Mouse (Mus musculus) frontal cortex, postnatal 36 days (tissue): ENCODE measurements around the gene Pak7.
"Not testable (repeated sequence)": the region's sequence is repeated elsewhere in the genome, so short reads cannot be mapped to it uniquely, and the experiment has no call there.

ENCODE experiments used
- DNase-seq, 2 experiments: peaks; one replicate each; pipeline ENCODE4 v3.0.0; 2022; ENCODE audit warnings: low spot score in 2 of 2

The Pak7 gene

DNA sequence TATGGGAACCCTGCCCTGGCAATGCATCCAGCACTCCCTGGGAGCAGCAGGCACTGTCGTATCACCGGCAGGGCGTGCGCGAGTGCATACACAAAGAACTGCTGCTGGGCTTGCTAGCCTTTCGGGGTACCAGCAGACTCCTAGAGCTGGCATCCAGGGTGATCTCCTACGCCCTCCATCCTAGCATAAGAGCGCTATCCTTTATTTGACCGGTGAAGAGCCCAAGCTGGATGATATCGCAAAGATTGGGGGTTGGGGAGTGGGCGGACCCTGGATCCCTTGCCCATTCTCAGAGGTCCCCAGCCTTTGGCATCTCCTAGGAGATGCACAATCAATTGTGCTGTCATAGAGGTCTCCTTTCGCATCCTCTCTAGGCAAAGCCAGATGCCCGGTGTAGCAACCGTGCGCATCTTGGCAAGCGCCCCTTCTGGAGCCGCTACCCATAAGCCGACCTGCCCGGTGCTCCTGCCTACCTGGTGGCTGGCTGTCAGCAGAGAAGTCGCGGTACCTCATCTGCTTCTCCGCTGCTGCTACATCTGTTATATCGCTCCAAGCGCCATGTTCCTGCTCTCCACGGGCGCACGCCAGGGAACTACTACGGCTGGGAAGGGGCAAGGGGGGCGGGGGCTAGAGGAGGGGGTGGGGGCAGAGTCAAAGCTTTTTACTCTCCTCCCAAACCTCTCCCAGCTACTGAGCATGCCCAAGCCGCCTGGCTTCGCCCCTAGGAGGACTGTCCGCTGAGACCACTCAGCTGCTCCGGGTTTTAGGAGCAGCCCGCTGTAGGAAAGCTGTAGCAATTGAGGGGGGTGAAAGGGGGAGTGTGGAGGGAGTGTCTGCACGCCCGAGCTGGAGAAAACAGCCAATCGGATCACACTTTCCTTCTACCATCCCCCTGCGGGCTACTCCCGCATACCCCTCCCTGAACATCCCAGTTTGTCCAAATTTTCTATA, at the start of gene Pak7:
Pak7 (minus strand) TSS at position 787 of the 951 bp plus-strand sequence.
- DNase-seq = peak; percentile 74 to 81

DNA sequence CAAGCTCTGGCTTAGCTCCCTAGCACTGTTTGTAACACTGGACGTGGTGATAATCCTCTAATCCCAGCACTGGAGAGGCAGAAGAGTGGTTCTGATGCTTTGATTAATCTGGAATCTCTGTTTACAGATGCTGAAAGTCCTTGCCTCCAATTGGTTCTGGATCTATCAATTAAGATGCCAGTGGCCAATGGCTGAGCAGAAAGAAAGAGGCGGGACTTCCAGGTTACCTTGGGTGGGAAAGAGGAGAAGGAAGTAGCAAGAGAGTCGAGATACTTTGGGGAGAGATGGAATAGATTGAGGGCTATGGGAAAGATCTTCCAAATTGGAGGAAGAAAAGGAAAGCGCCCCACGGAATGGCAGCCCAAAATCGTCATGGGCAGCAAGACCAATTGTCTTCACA, 37.8 kb upstream of the Pak7 start:
- no peak for DNase-seq

DNA sequence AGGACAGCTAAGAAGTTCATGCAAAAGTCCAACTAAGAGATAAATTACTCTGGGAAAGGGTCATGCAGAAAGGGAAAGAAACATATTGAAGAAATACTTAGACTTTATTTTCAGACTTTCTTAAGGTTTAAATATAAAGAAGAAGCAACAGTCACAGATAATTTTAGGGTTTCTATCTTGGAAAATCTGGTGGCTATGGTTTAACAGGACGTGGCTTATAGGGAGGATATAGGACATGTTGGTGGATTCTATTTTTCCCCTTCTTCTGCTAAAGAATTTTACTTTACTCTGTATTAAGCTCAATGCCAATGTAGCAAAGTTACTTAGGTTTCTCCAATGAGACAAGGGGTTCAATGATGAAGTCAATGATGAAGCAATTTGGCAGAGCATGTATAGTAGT, 31.8 kb upstream of the Pak7 start:
- peak in 1 of 2 experiments; percentile 28 for DNase-seq

DNA sequence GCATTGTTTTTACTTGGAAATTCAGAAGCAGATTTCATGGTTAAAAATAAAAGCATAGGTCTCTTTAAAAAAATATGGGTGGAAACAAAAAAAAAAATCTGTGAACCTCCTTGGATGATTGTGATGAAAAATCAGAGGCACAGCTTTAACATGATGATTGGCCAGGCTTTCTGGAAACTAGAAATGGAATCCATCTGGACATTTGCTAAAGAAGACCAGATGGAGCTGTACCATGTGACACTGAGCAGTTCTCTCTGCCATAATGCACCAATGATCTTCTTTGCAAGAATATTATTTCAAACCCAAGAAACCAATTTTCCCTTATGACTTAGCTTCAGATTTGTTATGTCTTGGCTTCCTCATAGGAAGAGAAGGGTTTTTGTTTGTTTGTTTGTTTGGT, 28.6 kb upstream of the Pak7 start:
- peak; percentile 15 to 78 for DNase-seq

DNA sequence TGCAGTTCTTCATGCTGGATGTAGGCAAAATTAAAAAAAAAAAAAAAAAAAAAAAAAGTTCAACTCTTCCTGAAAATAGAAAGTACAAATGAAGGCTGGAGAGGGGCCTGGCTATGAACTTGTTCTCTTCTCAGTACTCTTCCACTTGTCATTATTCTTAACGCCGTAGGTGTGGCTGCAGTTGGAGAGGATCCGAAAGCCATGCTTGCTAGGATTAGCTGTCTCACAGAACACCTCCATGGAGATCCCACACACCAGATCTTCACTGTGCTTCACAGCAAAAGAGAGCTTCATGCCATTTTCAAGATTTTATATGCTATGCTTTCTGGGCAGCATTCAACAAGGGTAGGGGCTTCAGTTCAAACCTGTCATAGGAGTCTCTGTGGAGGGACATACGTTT, 14.8 kb upstream of the Pak7 start:
- peak; percentile 24 to 70 for DNase-seq

DNA sequence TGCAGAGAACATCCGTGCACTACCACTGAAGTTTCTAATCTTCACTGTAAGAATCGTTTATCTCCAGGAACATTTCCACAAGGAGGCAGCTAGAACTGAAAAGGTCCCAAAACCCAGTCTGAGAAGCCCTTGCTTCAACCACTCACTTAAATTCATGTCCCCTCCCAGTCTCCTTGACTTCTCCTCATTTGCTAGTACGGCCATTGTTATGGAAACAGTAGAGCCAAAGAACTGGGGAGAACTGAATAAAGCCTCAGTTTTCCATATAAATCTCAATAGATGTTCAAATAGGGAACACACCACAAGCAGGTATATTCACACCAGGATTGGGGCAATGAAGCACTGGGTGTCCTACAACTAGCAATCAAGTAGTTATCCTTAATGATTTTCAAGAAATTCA, 12.4 kb downstream of the Pak7 start:
- DNase-seq = no peak

DNA sequence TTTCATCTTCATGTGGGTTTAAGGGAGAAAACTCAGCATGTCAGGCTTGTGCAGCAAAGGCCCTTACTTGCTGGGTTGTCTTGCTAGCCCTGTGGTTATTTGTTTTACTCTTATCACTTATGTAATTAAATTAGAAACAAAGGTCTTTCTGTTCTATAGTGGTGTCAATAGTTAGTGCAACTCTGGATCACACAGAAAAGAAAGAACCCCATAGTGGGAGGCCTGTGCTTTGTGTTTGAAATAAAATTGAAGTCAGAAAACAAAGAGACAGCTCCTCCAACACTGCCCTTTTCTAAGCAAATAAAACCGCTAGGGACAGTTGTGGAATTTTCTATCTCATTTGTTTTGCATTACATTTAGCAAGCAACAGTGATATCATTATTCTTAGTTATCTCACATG, 15.4 kb downstream of the Pak7 start:
- no peak for DNase-seq

DNA sequence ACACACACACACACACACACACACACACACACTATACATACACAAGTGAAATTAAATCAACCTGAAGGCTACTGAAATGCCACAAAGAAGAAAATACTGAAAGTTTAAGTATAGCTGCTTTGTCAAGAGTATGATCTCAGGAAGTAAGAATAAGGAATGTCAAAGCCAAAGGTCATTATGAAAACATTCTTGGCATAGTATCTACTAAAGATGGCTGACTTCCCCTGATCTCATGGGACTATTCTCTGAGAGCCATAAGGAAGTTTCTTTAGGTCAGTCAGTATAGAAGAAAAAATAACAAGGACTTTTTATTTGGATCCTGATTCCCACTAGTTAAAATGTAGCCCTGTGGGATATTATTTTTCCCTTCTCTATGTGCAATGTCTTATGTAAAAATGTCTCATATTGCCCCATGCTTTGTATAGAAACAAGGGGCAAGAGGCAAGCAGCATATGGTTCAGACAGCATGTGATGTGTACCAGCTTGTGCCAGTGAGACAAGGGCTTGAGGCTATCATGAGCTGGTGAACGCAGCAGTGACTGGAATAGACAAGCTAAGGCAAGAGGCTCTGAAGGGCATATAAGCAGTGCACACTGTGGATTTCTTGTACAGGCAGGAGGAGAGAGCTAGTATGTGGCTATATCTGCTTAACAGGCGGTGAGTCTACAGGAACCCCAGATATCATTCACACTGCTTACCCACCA, 36.2 kb downstream of the Pak7 start:
- peak in 1 of 2 experiments; percentile 15 for DNase-seq

DNA sequence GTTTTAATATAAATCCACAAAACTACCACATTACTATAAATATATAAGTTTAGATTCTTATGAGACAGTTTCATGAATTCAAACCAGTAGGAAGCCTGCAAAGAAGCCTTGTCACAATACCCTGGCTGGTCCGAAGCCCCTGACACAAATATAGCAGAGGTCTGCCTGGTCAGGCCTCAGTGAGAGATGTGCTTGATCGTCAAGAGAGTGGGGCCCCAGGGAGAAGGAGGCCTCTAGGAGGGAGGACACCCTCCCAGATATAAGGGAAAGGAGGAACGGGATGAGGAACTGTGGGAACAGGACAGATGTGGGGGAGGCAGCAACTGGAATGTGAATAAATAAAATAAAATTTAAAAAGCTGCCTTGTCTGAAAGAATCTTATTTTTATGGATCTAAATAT, 37.3 kb downstream of the Pak7 start:
- DNase-seq = no peak

DNA sequence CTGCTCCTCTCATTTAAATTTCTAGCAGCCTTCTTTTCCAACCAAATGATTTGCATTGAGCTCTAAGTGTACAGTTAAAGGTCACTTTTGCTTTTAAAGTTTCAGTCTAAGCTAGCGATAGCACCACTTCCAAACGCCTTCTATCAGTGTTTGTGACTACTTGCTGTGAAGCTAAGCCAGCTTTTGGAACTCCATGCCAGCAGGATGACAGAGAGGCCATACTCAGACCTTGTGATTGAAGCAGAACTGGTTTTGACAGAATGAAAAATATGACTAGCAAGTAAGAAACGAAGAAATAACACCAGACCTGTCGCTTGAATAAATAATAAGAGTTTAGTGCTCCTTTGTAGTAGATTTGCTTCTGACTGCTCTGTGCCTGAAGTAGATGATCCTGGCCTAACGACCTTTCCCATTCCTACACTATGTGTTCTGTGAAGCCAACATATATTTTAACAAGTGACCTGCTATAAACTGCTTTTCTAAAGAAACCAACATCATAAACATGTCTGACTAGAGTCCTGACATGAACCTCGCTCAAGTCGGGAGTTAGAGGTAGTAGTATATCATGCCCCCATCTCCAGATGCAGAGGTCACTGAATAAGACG, 38.0 kb downstream of the Pak7 start:
- DNase-seq = no peak

DNA sequence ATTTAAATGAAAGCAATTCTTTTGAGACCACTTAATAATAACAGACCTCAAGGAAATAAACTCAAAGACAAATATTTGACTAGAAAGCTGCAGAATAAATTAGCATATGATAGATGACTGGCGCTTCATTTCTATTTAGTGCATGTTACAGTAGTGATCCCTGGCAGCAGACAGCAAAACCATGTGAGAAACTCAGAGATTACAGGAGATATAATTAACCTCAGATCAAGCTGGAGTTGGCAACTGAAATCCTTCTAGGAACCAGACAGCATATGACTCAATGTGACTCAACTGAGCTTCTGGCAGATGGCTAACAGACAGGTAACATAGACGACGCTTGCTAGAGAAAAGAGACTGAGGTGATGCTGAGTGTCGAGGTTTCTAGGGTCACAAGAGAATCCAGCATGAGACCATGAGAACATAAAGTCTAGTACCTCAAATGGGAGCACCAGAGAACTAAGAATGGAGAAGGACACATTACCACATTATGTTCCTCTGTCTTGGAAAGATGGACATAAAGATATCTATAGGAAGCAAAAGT, 43.5 kb downstream of the Pak7 start:
- peak in 1 of 2 experiments; percentile 30 for DNase-seq

DNA sequence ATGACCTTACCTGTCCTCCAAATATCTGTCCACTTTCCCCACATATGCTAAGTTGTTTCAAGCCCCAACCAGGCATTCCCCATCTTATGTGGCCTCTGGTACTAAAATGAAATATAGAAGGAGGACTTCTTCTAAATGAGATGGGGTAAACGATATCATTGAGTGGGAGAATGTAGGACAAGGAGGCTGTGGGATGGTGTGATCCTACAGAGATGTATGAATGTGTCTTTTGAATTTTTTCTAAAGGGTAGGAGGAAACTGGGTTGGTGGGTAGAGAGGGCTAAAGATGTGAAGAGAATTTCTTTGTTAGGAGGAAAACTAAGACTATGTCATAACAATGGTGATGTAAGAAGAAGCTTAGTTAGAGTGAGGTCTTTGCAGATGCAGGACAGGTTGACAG, 57.8 kb downstream of the Pak7 start:
- DNase-seq = no peak

DNA sequence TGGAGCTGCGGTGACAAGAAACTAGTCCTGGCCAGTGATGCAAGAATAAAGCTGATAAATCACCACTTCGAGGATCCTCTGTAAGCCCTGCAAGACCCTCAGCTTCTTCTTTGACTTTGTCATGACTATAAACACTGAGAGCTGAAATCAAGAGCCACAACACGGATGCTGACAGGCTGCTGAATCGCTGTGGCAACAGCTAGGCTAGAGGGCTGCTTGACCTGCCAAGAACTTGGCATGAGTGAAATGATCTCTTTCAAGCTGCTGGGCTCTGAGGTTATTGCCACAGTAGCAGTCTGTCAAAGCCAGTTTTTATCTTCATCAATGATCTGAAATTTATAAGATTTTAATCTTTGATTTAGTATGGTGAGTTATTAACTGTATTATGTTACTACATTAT, 62.1 kb downstream of the Pak7 start:
- no peak for DNase-seq

DNA sequence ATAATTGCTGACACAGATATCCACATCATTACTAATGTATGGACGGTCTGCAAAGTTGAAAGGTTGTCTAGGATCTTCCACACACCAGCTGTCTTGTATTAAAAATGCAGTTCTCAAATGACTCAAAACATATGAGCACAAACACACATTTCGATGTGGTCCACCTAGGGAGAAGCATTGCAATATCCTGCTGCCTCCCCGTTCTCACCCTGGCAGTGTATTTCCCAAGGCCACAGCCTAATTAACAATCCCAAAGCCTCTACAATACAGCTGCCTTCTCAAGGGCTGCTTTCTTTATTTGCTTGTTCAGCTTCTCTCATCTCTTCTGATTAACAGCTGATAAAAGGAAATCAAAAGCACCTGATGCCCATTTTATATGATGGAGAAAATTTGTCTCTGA, 78.5 kb downstream of the Pak7 start:
- no peak for DNase-seq

DNA sequence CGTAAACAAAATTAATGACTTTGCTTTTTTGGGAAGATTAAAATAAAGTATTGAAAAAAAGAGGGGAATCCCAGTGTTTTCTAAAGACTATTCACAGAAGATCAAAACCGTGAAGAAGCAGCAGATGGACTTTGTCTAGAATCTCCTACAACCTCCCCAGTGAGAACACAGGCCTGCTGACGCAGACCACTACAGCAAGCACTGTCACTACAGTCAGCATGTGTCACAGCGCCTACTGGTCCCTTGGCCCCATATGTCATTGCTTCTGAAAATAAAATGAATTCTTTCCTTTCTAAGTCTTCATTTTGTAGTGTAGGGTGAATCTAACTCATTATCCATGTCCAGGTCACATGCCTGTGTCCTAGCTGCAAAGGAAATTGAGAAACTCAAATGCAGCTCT, 79.0 kb downstream of the Pak7 start:
- no peak for DNase-seq

DNA sequence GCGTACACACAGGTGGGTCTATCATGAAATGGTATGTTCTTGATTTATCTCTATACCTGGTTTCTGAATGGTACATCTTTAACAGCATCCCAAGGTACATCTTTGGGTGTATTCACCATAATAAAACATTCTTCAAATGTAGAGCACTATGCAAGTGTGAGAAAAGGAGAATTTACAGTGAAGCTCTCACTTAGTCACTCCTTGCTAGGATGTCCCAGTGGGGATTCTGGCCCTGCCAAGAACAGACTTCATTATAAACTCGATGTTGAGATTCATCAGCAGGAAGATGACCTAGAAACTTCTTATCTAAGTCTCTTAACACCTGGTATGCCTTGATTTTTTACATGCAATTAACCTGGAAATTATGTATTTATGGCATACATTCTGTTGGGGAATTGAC, 85.6 kb downstream of the Pak7 start:
- DNase-seq = no peak

DNA sequence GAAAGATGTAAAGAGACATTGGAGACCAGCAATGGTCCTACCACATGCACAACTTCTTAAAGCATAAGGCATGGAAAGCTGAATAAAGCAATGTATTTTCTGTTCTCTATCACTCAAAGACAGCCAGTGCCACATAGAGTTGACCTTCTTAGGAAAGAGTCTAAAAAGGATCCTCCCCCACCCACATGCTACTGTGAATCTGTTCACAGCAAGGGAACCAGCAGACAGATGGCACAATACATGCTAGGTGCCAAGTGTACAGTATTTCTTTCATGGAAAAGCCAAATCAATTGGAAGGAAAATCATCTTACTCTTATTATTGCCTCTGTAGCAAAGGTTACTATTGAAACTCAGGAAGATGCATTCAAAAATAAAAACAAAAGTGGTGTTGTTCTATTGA, 86.4 kb downstream of the Pak7 start:
- peak; percentile 20 to 58 for DNase-seq

DNA sequence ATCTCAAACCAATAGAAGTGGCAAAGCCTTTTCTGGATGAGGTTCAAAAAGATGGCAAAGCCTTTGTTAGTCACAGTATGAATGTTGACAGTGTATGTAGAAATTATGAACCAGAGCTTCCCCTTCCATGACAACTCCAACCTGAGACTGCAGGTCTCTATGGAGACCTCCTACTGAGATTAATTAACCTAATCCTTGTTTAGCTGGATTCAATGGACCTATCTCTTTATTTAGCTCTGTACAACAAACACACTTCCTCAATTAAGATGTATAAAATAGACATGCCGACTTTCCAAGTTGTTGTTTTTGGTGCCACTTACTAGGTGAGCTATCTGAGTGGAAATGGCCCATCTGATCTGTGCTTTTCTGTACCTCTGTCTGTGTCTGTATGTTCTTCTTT, 90.4 kb downstream of the Pak7 start:
- no peak for DNase-seq

DNA sequence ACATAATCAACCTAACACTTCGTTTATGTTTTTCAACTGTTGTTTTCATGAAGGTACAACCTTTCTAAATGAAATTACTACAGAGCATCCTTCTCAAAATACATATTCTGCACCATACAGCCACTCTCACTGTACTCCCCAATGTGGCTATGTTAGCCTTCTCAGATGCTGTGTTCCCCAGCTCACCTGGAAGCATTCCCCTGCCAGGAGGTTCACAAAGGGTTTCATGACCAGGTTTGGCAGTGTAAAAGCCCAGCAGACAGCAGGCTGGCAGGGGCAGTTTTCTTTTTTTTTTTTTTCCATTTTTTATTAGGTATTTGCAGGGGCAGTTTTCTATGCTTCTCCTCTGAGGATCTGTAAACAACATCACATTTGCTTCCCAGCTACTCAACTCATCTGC, 105.7 kb downstream of the Pak7 start:
- no peak for DNase-seq

DNA sequence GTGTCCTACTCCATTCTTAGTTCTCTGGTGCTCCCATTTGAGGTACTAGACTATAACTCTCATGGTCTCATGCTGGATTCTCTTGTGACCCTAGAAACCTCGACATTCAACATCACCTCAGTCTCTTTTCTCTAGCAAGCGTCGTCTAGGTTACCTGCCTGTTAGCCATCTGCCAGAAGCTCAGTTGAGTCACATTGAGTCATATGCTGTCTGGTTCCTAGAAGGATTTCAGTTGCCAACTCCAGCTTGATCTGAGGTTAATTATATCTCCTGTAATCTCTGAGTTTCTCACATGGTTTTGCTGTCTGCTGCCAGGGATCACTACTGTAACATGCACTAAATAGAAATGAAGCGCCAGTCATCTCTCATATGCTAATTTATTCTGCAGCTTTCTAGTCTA, 145.8 kb downstream of the Pak7 start:
- DNase-seq = not testable (repeated sequence)

DNA sequence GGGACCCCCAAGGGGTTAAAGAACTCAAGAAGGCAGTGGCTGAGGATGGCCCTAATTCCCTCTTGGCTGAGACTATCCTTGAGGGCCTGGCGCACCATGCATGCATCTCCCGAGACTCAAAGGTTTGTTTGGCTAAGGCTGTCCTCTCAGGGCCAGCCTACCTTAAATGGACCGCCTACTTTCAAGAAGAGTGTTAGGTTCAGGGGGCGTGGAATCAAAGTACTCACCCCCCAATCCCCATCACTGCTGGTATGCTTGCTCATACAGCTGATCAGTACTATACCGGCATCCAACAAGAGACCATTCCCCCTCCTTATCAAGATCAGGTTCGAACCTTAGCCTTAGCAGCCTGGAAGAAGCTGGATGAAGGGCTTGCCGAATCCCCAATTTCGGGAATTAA, 156.5 kb downstream of the Pak7 start:
- DNase-seq = no peak

DNA sequence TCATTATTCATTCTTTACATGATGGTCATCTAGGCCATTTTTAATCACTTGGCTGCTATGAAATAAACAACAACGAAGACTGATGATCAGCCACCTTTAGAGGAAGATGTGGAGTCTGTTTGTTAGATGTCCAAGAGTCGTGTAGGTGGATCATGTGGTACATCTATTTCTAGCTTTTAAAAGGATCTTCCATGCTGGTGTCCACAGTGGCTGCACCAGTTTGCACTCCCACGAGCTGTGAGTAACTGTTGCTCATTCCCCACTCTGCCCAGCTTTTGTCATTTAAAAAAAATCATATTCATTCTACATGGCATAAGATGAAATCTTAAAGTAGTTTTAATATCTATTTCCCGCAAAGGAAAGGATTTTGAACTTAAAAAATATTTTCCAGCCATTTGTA, 183.7 kb downstream of the Pak7 start:
- DNase-seq = peak in 1 of 2 experiments; percentile 38
